Mouse (Mus musculus) fat pad, adult 2 months (tissue): Measurements from ENCODE around the gene Pnrc2.

Source experiments
- DNase-seq: peaks from one replicate; pipeline ENCODE4 v3.0.0-alpha.2; 2011; ENCODE audit warnings: low read depth, low spot score; ENCODE audit errors: extremely low read depth

Pnrc2 gene

GRCm38 (mm10) chr4:135828491-135828890, 45.2 kb downstream of the Pnrc2 start:
- DNase-seq: no peak

DNA sequence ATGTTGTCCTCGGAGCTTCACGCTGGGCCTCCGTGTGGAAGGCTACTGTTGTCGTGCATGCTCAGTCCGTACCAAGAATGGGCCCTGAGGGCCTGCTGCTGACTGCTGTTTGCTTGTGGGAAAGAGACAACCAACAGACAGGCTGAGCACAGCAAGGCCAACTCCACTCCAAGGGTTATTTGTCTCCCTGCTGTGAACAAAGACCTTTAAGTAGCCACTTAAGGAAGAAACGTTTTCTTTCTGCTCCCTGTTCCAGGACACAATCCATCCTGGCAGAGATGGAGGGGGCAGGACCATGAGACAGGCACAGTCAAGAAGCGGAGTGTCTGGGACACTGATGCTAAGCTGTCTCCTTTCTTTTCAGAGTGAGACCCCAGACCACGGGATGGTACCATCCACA, 49.4 kb downstream of the Pnrc2 start:
- DNase-seq: no peak

GRCm38 (mm10) chr4:135823298-135823697, 50.4 kb downstream of the Pnrc2 start:
- no peak for DNase-seq

DNA sequence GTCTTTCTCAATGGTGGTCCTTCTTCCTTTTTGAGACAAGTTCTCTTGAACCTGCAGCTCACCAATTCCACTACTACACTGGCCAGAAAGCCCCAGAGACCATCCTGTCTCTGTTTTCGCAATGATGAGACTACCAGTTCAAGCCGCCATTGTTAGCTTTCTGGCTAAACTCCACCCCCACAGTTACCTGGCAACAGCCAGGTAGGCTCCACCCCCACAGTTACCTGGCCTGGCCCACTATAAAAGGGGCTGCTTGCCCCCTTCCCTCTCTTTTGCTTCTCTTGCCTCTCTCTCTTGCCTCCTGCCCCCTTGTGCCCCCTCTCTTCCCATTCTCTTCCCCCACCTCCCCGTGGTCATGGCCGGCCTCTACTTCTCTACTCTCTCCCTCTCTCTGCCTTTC, 51.9 kb downstream of the Pnrc2 start:
- DNase-seq: no peak
